Mouse (Mus musculus) limb, embryonic 14.5 days (tissue): ENCODE results near the gene Tagln. TPM values are rescaled to one million over a fixed set of nuclear protein-coding genes. Genes with fewer than 3 reads are reported as not detected.

Experiments used
- ATAC-seq: fragments of 200-750 bp; cut with Nextera tagmentation; 2 replicates; pipeline ENCODE4 v1.8.0; 2017; ENCODE audit warnings: low read depth, moderate number of reproducible peaks, moderate TSS enrichment; ENCODE audit not compliant: low FRiP score
- DNase-seq: peaks from one replicate; pipeline ENCODE4 v3.0.0-alpha.2; 2015; ENCODE audit warnings: low spot score
- H3K27ac ChIP-seq: fragments of 300-500 bp; sonication (generic); replicated peaks from 2 replicates; pipeline ENCODE4 v1.5.1; 2014; ENCODE audit warnings: low read depth, mild to moderate bottlenecking, low read length, moderate library complexity, mixed read lengths
- H3K27me3 ChIP-seq: fragments of 300-500 bp; sonication (generic); 2 replicates; pipeline ENCODE4 v1.6.1; 2014; ENCODE audit warnings: low read length, mixed read lengths; ENCODE audit not compliant: control insufficient read depth, insufficient read depth
- H3K36me3 ChIP-seq: fragments of 300-500 bp; sonication (generic); 2 replicates; pipeline ENCODE4 v1.6.1; 2014; ENCODE audit warnings: mild to moderate bottlenecking, low read length, moderate library complexity, mixed read lengths; ENCODE audit not compliant: control insufficient read depth, insufficient read depth
- H3K4me1 ChIP-seq: fragments of 300-500 bp; sonication (generic); 2 replicates; pipeline ENCODE4 v1.6.1; 2014; ENCODE audit warnings: antibody characterized with exemption, low read length, mixed read lengths; ENCODE audit not compliant: control insufficient read depth, insufficient read depth
- H3K4me2 ChIP-seq: fragments of 300-500 bp; sonication (generic); replicated peaks from 2 replicates; pipeline ENCODE4 v1.6.1; 2014; ENCODE audit warnings: low read depth, mild to moderate bottlenecking, low read length, moderate library complexity; ENCODE audit not compliant: severe bottlenecking
- H3K4me3 ChIP-seq: fragments of 300-500 bp; sonication (generic); replicated peaks from 2 replicates; pipeline ENCODE4 v1.5.1; 2014; ENCODE audit warnings: low read length
- H3K9ac ChIP-seq: fragments of 300-500 bp; sonication (generic); 2 replicates; pipeline ENCODE4 v1.6.1; 2014; ENCODE audit warnings: mild to moderate bottlenecking, low read depth, low read length, moderate library complexity; ENCODE audit not compliant: severe bottlenecking
- H3K9me3 ChIP-seq: fragments of 300-500 bp; sonication (generic); 2 replicates; pipeline ENCODE4 v1.6.1; 2016; ENCODE audit warnings: low read length; ENCODE audit not compliant: control insufficient read depth
- POLR2A ChIP-seq: fragments of 200-500 bp; IDR thresholded peaks from 2 replicates; pipeline ENCODE4 v1.8.0; 2012; ENCODE audit warnings: inconsistent platforms, mild to moderate bottlenecking, moderate library complexity, borderline replicate concordance; ENCODE audit not compliant: insufficient read depth, insufficient read length; ENCODE audit errors: extremely low read depth
- WGBS: fragments of 180-500 bp; shearing (Covaris S2); extraction: QIAGEN DNeasy Blood & Tissue Kit; methylation state at CpG from one replicate; pipeline ENCODE4 v1.1.7; 2014; 5-methylcytosine and 5-hydroxymethylcytosine counted together
- microRNA-seq: library from miRNA; unstranded; fragments of <30 nt; microRNA quantifications from one replicate; pipeline ENCODE4, GENCODE M21; 2016
- polyA plus RNA-seq, 2 experiments: library from polyadenylated mRNA; depleted of rRNA in 1 of 2; stranded (reverse) in 1 of 2; unstranded in 1 of 2; fragments of >200 nt; fragmentation: Nextera tagmentation in 1 of 2; extraction: Ambion mirVana in 1 of 2; gene quantifications; 2 replicates each; pipeline versions ENCODE4 v1.2.1 to v1.2.3; 2012 to 2014

Tagln gene
- polyA plus RNA-seq, 2 experiments = 29.8 to 35.7 TPM

- no peak for DNase-seq
- WGBS = 1% methylated on average over 9 of the region's 27 CpGs
Measured at GRCm38 (mm10) chr9:45905811-45906237, 30.0 kb downstream of the Tagln start.

DNA sequence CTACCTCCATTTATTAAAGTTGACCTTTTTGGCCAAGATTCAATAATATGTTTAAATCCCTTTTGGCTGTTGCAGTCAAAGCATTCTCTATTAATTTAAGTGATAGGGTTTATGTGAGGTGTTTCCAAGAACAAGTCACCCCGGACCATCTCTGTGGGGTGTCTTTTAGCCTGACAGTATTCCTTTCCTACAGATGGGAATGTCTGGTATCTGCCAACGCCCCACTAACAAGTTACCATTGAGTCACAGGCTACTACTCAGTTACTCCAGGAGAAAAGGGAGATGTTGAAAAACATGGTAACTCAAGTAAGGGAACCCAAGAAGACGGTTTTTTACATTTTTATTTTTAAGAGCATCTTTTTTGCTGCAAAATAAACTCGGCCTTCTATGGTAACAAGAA is 30.7 kb downstream of the Tagln start:
- Histone ChIP-seq H3K36me3 (peaks cover 34% of the 10 kb centered on the region), H3K9me3 (no peaks in the 10 kb centered on the region), H3K27me3 (no peaks in the 10 kb centered on the region), H3K4me2 (peak overlapping the region; percentile 73), H3K27ac (no peak overlapping the region), H3K9ac (peak overlapping the region; percentile 90), H3K4me3 (peak overlapping the region; percentile 98), H3K4me1 (peaks cover 16% of the 10 kb centered on the region)
- WGBS = 40% methylated on average over 4 of the region's 4 CpGs
- no peak for DNase-seq
- no peak for TF ChIP-seq POLR2A
- no peak for ATAC-seq

More at GRCm38 (mm10) chr9:45905811-45906237, 30.0 kb downstream of the Tagln start:
- TF ChIP-seq POLR2A = no peak
- Histone ChIP-seq H3K4me1 (peaks cover 16% of the 10 kb centered on the region), H3K27ac (peak overlapping the region; percentile 87), H3K36me3 (peaks cover 40% of the 10 kb centered on the region), H3K27me3 (no peaks in the 10 kb centered on the region), H3K4me3 (peak overlapping the region; percentile 98), H3K4me2 (peak overlapping the region; percentile 73), H3K9me3 (no peaks in the 10 kb centered on the region), H3K9ac (peak overlapping the region; percentile 90)
- ATAC-seq = peak; percentile 38; the same call in 1 of the 2 replicates

- TF ChIP-seq POLR2A = no peak
- Histone ChIP-seq H3K27ac (no peak overlapping the region), H3K4me3 (no peak overlapping the region), H3K27me3 (no peaks in the 10 kb centered on the region), H3K4me2 (no peak overlapping the region), H3K36me3 (peaks cover 92% of the 10 kb centered on the region), H3K9ac (no peak overlapping the region), H3K4me1 (no peaks in the 10 kb centered on the region), H3K9me3 (no peaks in the 10 kb centered on the region)
- DNase-seq = no peak
- no peak for ATAC-seq
Measured at GRCm38 (mm10) chr9:45893681-45894080, 42.2 kb downstream of the Tagln start.

Small RNAs within 50 kb of the gene (microRNA-seq; reads per million reads assigned to microRNA genes)
- not detected for gene Mir7087

Other genes with a start within 250 kb of the Tagln start
- 33.3 and 40.2 TPM in 2 replicates for gene Cep164, start 107.4 kb downstream of the Tagln start, polyA plus RNA-seq (2012; rRNA removed)
- gene Cep164, start 107.4 kb downstream of the Tagln start, polyA plus RNA-seq (2014; fragmentation: Nextera tagmentation; extraction: Ambion mirVana) = 26.2 and 36.9 TPM in 2 replicates
- gene Bace1, start 97.5 kb downstream of the Tagln start, polyA plus RNA-seq (2012; rRNA removed) = 37.9 and 49.3 TPM in 2 replicates
- 39.0 and 42.3 TPM in 2 replicates for gene Bace1, start 97.5 kb downstream of the Tagln start, polyA plus RNA-seq (2014; fragmentation: Nextera tagmentation; extraction: Ambion mirVana)
- gene Pcsk7, start 29.6 kb downstream of the Tagln start, polyA plus RNA-seq (2012; rRNA removed) = 33.3 and 36.6 TPM in 2 replicates
- 17.3 and 17.9 TPM in 2 replicates for gene Pcsk7, start 29.6 kb downstream of the Tagln start, polyA plus RNA-seq (2014; fragmentation: Nextera tagmentation; extraction: Ambion mirVana)
- gene Rnf214, start 29.1 kb downstream of the Tagln start, polyA plus RNA-seq (2012; rRNA removed) = 27.6 and 31.5 TPM in 2 replicates
- 55.7 and 57.0 TPM in 2 replicates for gene Rnf214, start 29.1 kb downstream of the Tagln start, polyA plus RNA-seq (2014; fragmentation: Nextera tagmentation; extraction: Ambion mirVana)
- gene Sidt2, start 19.2 kb upstream of the Tagln start, polyA plus RNA-seq (2012; rRNA removed) = 121 and 190 TPM in 2 replicates
- 56.1 and 58.7 TPM in 2 replicates for gene Sidt2, start 19.2 kb upstream of the Tagln start, polyA plus RNA-seq (2014; fragmentation: Nextera tagmentation; extraction: Ambion mirVana)
- gene Pafah1b2, start 76.6 kb upstream of the Tagln start, polyA plus RNA-seq (2012; rRNA removed) = 70.1 and 87.2 TPM in 2 replicates
- 174 and 175 TPM in 2 replicates for gene Pafah1b2, start 76.6 kb upstream of the Tagln start, polyA plus RNA-seq (2014; fragmentation: Nextera tagmentation; extraction: Ambion mirVana)
- 23.9 and 26.7 TPM in 2 replicates for gene Sik3, start 76.8 kb upstream of the Tagln start, polyA plus RNA-seq (2012; rRNA removed)
- 13.7 and 15.1 TPM in 2 replicates for gene Sik3, start 76.8 kb upstream of the Tagln start, polyA plus RNA-seq (2014; fragmentation: Nextera tagmentation; extraction: Ambion mirVana)